Mouse (Mus musculus): ENCODE data around the gene Ist1. TPM values are rescaled to one million over a fixed set of nuclear protein-coding genes. Genes with fewer than 3 reads are reported as not detected.

Ist1 gene
- polyA plus RNA-seq, 1 experiment from 2014 or later: 95.4 TPM

- Histone ChIP-seq H3K4me2 (ENCODE audit: low read depth, low read length) (no peak overlapping the region), H3K9me3 (replicated peaks; ENCODE audit: control insufficient read depth, low read length) (no peaks in the 10 kb centered on the region; the same call in 1 of the 2 replicates), H3K36me3 (ENCODE audit: control insufficient read depth, insufficient read depth) (no peaks in the 10 kb centered on the region), H3K27me3 (ENCODE audit: control insufficient read depth, insufficient read depth, low read length) (no peaks in the 10 kb centered on the region), H3K9ac (ENCODE audit: low read length) (no peak overlapping the region), H3K4me1 (ENCODE audit: control insufficient read depth, insufficient read depth, low read length) (no peaks in the 10 kb centered on the region), H3K4me3 (ENCODE audit: low read length) (no peak overlapping the region), H3K27ac (ENCODE audit: low read length) (no peak overlapping the region)
- WGBS: 59% methylated on average over 6 of the region's 6 CpGs
- ATAC-seq (replicated peaks; ENCODE audit: extremely low read depth, insufficient read depth, low FRiP score): no peak
Observed at GRCm38 (mm10) chr8:109628638-109629037, 64.4 kb downstream of the Ist1 start.

Other genes with a start within 250 kb of the Ist1 start
- gene Pmfbp1, start 199.2 kb downstream of the Ist1 start, polyA plus RNA-seq (2015; fragmentation: Nextera tagmentation; extraction: Ambion mirVana): 0.05 and 0.11 TPM in 2 replicates
- gene Dhx38, start 127.4 kb downstream of the Ist1 start, polyA plus RNA-seq (2015; fragmentation: Nextera tagmentation; extraction: Ambion mirVana): 13.9 and 14.5 TPM in 2 replicates
- 17.4 and 19.0 TPM in 2 replicates for gene Txnl4b, start 127.4 kb downstream of the Ist1 start, polyA plus RNA-seq (2015; fragmentation: Nextera tagmentation; extraction: Ambion mirVana)
- gene Hp, start 114.1 kb downstream of the Ist1 start, polyA plus RNA-seq (2015; fragmentation: Nextera tagmentation; extraction: Ambion mirVana): 4.8 and 8.1 TPM in 2 replicates
- gene Dhodh, start 84.6 kb downstream of the Ist1 start, polyA plus RNA-seq (2015; fragmentation: Nextera tagmentation; extraction: Ambion mirVana): 36.5 and 40.4 TPM in 2 replicates
- gene Pkd1l3, start 78.7 kb downstream of the Ist1 start, polyA plus RNA-seq (2015; fragmentation: Nextera tagmentation; extraction: Ambion mirVana): 0.09 and 0.10 TPM in 2 replicates
- gene Zfp821, start 12.3 kb upstream of the Ist1 start, polyA plus RNA-seq (2015; fragmentation: Nextera tagmentation; extraction: Ambion mirVana): 17.1 and 18.5 TPM in 2 replicates
- 4.9 TPM in 2 replicates for gene Atxn1l, start 44.5 kb upstream of the Ist1 start, polyA plus RNA-seq (2015; fragmentation: Nextera tagmentation; extraction: Ambion mirVana)
- 26.1 and 30.0 TPM in 2 replicates for gene Ap1g1, start 85.3 kb upstream of the Ist1 start, polyA plus RNA-seq (2015; fragmentation: Nextera tagmentation; extraction: Ambion mirVana)
- 1.3 and 1.9 TPM in 2 replicates for gene Phlpp2, start 175.3 kb upstream of the Ist1 start, polyA plus RNA-seq (2015; fragmentation: Nextera tagmentation; extraction: Ambion mirVana)

Measured in heart, embryonic 16.5 days (tissue).